Mouse (Mus musculus) heart, postnatal 4 days (tissue): ENCODE data around the gene Ecm1. TPM values are rescaled to one million over a fixed set of nuclear protein-coding genes. Genes with fewer than 3 reads are reported as not detected.
"Not testable (repeated sequence)": the region's sequence is repeated elsewhere in the genome, so short reads cannot be mapped to it uniquely, and the experiment has no call there.

Source experiments
- DNase-seq: peaks from one replicate; pipeline ENCODE4 v3.0.0; 2021
- total RNA-seq, 2 experiments: library from RNA; stranded (reverse); gene quantifications; 2 replicates each; pipeline ENCODE4 v1.2.3; 2021

The Ecm1 gene
- total RNA-seq, 2 experiments from 2014 or later = 41.3 to 43.8 TPM

- DNase-seq = no peak
Observed at GRCm38 (mm10) chr3:95726696-95727358, 12.5 kb downstream of the Ecm1 start.

- DNase-seq = no peak
Observed at GRCm38 (mm10) chr3:95725863-95726262, 13.5 kb downstream of the Ecm1 start.

- DNase-seq = no peak
Observed at GRCm38 (mm10) chr3:95722386-95722785, 17.0 kb downstream of the Ecm1 start.

GRCm38 (mm10) chr3:95718153-95718552 lies 21.2 kb downstream of the Ecm1 start:
- no peak for DNase-seq

DNA sequence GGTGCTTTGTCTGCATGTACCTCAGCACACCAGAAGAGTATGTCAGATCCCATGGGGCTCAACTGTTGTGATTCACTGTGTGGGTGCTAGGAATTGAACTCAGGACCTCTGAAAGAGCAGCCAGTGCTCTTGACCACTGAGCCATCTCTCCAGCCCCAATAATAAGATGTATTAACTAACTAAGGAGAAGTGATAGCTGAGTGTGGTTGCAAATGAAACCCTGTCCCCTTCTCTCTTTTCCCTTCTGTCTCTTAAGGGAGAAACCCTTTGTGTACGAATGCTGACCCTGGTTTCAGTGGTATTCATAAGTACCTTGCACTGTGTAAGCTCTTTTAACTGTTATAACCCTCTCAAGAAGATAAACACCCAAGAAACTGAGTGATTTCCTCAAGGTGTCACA lies 23.3 kb downstream of the Ecm1 start:
- DNase-seq = no peak

DNA sequence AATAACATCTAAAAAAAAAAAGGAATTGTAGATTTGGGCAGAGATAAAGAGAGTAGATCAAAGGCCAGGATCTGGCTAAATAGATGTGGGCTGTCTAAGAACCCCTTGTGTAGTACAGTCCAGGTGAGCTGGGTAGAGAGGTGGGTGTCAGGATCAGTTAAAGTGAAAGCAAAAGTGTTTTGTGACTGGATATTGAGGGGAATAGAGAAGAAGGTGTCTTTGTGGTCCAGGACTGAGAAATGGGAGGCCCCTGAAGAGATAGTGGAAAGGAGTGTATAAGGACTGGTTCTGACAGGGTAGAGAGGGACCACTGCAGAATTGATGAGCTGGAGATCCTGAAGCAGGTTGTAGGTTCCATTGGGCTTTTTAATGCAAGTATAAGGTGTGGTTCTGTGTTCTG lies 29.4 kb downstream of the Ecm1 start:
- DNase-seq = no peak

DNA sequence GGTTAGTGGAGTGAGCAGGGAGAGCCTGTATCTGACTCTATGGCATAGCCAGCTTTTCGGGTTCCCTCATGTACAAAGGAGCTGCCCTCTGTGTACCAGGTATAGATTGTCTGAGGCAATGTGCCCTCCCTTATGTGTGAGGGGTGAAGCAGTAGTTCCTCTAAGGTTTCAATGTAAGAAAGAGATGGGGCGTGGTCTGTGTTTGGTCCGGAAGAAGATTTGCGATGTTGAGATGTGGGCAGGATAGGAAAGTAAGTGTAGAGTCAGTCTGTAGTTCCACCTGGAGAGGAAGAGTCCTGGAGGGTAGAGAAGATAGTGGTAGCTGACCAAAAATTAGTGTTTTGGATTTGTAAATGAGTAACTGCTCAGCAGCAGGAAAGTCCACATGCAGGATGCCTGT lies 30.3 kb downstream of the Ecm1 start:
- DNase-seq = no peak

DNA sequence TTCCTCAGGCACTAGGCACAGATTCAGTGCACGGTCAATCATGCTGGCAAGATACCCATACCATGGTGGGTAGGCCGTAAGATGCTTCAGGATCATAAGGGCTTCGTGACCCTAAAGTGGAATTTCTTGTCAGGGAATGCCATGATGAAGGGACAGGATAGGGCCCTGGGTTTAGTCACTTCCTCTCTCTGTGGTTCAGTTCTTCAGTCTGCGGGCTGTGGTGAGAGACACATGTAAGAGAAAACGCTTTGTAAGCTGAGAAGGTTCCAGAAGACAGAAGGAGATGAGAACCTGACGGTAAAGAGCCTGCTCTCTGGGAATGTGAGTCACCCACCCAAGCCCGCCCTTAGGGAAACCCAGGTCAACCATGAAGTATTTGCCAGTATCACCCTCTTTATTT lies 31.9 kb downstream of the Ecm1 start:
- DNase-seq = no peak

DNA sequence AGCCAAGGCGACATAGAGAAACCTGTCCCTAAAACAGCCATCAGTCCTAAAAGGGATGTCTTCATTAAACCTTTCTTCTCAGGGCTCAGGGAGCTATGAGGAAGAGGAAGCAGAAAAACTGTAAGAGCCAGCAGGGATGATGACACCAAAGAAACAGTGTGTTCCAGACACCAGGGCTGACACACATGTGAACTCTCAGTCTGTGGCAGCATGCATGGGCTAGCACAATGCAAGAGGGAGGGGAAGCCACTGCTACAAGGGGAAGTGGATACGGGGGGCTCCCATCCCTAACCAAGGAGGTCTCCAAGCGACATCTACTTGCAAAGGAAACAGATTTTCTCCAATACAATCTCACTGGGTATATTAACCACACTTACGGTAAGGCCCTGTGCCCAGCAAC lies 33.1 kb downstream of the Ecm1 start:
- no peak for DNase-seq

DNA sequence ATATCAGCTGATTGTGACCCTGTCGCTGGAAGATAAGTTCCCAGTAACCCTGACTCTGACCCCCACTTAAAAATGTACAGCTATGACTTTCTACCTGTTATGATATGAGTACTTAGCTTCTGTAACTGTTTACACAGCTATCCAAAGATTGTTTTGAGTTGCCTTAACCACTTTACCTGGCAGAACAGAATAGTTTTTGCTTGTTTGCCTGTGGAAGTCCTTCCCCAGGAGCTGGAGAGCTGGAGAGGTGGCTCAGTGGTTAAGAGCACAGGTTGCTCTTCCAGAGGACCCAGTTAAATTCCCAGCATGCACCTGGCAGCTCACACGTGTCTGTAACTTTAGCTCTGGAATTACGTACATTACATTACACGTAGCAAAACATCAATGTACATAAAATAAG lies 34.8 kb downstream of the Ecm1 start:
- no peak for DNase-seq

DNA sequence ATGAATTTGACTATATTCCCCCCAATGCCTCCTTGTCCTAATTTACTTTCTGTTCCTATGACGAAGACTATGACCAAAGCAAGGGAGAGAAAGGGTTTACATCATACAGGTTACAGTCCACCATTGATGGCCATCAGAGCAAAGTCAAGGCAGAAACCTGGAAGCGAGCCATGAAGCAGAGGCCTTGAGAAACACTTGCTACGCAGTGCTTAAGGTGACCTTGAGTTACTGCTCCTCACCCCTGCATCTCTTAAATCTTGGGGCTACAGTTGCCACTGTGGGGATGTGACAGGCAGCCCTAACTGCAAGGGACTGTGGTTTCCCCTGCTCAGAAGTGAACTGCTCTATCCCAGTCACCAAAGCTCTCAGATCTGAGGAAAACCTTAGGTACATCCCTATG lies 36.1 kb downstream of the Ecm1 start:
- DNase-seq = no peak

GRCm38 (mm10) chr3:95701877-95702540 lies 37.4 kb downstream of the Ecm1 start:
- peak; percentile 90 for DNase-seq

DNA sequence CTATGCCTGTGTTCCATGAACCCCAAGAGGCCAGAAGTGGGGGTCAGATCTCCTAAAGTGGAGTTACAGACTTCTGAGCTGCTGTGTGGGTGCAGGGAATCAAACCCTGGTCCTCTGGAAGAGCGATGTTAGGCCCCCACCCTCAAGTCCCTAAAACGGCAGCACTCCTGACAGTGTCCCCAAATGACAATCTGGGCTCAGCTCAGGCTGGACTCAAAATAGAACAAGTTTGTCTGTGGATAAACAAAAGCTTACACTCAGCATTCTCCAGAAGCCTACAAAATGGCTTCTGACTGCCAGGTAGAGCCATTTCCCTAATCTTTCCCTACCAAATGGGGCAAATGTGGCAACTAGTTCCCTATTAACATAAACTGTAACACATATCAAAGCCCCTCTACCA lies 38.3 kb downstream of the Ecm1 start:
- DNase-seq = no peak

GRCm38 (mm10) chr3:95700233-95700681 lies 39.1 kb downstream of the Ecm1 start:
- DNase-seq = no peak

- no peak for DNase-seq
Observed at GRCm38 (mm10) chr3:95698286-95698685, 41.1 kb downstream of the Ecm1 start.

DNA sequence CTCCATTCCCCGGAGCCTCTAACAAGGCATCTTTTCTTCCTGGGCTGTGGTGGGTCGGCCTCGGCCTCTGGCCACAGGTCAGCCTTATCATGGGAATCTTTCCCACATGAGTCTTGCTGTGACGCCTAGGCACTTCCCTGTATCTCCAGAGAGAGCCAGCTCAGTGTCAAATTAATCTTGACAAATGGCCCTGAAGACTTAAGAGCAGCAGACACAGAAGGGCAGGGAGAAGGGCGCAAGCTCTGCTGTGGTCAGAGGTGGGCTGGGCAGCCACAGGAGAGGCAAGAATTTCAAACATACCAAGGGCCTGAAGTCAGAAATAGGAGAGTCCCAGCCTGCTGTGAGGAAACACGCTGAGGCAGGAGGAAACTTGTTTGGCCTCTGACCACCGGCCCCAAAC lies 43.0 kb downstream of the Ecm1 start:
- DNase-seq = no peak

DNA sequence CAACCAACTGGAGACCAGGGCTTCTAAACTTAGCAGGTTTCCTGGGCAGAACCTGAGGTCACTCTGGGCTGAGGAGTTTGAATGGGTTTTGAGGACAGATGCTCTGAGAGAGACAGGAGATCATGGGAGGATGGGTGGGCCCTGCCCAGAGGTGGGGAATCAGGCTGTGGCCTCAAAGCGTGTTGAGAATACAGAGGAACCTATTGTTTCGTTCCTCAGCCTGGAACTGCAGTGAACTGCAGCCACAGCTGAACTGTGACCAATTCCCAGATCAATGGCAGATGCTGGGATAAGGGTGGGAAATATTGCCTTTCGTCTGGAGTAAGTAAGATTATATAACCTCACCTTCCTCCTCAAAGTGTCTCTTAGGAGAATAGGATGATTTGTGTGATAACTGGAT lies 43.6 kb downstream of the Ecm1 start:
- no peak for DNase-seq

DNA sequence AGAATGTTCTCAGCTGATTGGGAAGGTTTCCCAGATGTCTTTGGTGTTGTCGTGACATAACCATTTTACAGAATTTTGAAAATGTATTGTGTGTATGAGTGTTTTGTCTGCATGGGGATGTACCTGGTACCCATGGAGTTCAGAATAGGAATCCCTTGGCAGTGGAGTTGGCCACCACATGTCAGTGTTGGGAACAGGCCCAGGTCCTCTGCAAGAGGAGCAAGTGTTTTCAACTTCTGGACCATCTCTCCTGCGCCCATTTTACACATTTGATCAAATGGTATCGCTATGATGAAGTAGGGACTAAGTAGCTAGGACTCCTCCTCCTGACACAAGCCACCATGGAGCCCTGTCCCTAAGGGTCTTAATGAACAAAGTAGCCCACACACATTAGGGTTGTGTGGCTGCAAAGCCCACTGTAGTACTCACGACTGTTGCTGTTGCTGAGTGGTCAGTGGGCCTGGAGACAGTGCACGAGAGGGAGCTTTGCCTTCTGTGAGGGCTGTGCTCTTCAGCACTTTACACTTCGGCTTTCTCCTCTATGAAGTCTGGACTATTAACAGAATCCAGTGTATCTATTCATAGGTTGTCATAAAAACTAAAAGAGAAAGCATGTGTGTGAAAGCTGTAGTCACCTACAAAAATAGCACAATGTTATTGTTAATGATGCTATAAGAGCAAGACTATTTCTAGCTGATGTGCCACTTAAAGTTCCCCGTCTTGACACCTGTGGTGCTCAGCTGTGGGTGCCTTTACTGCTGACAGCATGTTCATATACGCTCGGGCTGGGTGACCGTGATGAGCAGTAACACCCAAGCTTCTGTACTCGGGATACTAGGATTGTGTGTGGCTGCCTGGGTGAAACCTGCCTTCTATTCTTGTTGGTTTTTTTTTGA lies 44.3 kb downstream of the Ecm1 start:
- DNase-seq = no peak

DNA sequence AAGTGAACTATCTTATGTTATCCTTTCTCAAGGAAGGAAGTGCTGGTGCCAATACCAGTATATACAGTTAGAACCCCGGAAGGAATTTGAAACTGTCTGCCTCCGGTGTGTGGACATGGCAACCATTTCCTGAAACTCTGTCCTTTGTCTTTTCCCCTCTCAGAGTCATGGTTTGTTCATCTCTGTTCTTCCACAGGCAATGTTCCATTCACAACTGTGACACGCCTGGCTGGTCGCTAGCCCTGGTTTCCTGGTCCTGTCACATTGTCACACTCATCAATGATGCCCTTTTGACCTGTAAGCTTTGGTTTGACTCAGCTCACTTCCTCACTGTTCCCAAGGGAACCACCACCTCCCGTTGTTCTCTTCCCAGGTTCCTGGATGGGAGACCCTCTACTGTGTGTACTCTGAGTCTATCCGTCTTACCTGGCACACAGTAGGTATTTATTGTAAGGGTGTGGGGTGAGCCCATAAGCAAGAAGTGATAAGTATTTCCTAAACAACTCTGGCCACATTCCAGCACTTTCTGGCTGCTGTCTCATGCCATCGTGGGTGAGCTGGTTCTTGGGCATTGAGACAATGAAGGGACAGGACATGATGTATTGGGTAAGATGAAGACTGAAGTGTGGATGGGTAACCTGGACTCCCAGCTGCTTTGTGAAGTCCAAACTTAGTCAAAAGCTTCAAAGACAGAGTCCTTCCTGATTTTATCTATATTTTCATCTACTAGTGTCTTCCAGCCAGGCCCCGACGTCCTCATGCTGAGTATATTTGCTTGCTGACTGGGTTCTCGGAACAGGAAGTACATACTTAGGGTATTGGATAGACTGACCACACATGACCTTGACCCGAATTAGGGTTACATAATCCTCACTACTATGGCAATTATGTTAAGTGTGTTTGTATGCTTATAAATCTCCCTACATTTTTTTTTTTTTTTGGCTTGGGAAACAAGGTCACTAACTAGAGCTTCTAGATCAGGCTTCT lies 45.3 kb downstream of the Ecm1 start:
- DNase-seq = no peak

DNA sequence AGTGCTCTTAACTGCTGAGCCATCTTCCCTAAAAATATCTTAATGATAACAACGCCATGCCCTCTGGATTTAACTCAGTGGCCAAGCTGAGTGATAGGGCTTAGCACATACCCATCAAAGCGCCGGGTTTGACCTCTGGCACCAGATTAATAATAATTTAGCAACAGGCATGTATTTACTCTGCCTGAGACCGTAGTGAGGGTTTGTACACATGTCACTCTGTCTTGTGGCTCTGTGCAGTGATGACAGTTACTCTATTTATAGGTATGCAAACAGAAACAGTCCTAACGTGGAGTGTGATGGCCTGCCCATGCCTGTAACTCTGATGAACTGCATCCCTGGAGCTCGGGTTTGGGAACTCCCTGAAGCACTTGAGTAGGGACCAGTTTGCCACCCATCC lies 46.7 kb downstream of the Ecm1 start:
- DNase-seq = no peak

DNA sequence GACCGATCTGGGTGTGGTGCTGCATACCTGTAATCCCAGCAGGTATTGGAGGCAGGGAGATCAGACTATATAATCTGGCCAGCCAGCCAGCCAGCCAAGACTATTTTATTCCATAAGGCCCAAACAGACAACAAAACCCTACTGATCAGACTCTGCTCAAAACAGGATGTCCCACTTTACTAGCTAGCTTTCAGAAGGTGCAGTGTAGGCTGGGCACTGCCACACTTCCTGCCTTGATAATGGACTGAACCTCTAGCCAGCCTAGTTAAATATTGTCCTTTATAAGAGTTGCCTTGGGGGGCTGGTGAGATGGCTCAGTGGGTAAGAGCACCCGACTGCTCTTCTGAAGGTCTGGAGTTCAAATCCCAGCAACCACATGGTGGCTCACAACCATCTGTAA lies 48.8 kb downstream of the Ecm1 start:
- not testable (repeated sequence) for DNase-seq

- no peak for DNase-seq
Observed at GRCm38 (mm10) chr3:95689940-95690339, 49.4 kb downstream of the Ecm1 start.
